Mouse (Mus musculus) heart, adult 8-10 months (tissue): Measurements from ENCODE around the gene Lrrc49. TPM values are rescaled to one million over a fixed set of nuclear protein-coding genes. Genes with fewer than 3 reads are reported as not detected.
A peak's percentile ranks its signal among the peaks of the same experiment; 100 is the strongest.

Experiments
- DNase-seq: peaks from one replicate; pipeline ENCODE4 v3.0.0; 2022; ENCODE audit warnings: low spot score
- total RNA-seq, 4 experiments: library from RNA; stranded (reverse); gene quantifications; 2 replicates each; pipeline ENCODE4 v1.2.4; 2022

Gene Lrrc49
- total RNA-seq, 4 experiments from 2014 or later, result 3.5 to 4.2 (median 3.8) TPM

GRCm38 (mm10) chr9:60599489-60599888 lies 88.5 kb downstream of the Lrrc49 start:
- peak; percentile 13 for DNase-seq

GRCm38 (mm10) chr9:60595406-60595805 lies 92.6 kb downstream of the Lrrc49 start:
- no peak for DNase-seq

DNA sequence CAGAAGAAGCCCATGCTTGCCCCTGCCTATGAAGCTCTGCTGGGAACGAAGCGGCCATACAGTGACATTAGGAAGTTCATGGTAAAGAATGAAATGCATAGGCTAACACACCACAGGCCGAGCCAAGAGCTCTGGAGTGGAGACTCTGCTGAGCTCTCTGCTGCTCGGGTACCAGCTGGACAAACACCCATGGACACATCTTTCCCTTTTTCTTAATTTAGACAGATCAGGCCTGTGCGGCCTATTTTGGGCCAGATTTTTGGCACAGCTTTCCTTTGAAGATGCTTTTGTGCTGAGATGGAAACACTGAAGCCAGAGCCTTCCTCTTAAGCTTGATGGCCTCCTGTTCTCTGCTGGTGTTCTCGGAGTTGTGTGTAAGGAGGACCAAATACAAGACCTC lies 95.0 kb downstream of the Lrrc49 start:
- no peak for DNase-seq

DNA sequence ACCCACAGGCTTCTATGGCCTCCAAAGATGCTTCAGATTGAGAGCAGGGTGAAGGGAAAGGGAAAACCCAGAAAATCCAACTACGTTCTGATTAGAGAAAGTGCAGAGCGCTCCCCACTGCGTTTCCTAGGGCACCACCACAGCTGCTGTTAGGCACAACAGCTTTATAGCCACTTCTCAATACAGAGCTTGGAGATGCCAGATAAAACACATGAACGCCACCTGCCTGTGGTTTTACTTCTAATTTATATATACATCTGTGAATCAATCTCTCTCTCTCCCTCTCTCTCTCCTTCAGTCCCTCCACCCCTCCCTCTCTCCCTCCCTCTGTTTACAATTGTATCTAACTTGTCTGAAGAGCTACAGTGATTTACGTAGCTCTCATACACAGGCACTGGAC lies 95.6 kb downstream of the Lrrc49 start:
- no peak for DNase-seq

GRCm38 (mm10) chr9:60590871-60591624 lies 96.9 kb downstream of the Lrrc49 start:
- DNase-seq, result no peak

- no peak for DNase-seq
Measured at GRCm38 (mm10) chr9:60588914-60589313, 99.0 kb downstream of the Lrrc49 start.

GRCm38 (mm10) chr9:60586920-60587319 lies 101.0 kb downstream of the Lrrc49 start:
- no peak for DNase-seq

DNA sequence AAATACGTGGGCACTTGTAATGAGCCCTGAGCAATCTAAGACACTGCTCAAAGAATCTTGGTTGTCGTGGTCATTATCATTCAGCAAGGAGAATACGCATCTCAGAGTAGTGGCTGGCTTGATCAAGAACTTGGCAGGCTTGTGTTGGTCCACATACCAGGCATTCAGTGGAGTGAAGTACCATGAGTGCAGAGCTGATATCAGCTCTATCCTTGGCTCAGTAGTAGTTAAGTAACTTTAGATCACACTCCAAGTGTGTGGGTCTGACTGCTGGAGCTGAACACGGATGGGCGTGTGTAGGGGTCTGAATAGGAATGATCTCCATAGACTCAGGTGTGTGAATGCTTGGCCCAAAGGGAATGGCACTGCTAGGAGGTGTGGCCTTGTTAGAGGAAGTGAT lies 102.8 kb downstream of the Lrrc49 start:
- no peak for DNase-seq

DNA sequence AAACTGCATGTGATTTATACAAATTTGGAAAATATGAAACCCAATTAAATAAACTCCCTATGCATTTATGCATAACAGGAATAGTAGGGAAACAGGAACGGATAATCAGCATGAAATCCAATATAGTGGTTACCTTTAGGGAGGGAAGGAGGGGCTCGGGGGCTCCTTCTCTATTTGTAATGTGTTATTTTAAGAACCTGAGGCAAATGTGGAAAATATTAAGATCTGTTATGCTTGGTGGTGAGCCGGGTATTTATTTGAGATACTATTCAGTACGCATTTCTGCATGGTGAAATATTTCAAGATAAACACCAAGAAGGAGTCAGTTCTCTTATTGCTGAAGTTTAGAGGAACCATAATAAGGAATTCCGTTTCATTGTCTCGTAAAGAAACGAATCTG lies 105.4 kb downstream of the Lrrc49 start:
- DNase-seq, result no peak

GRCm38 (mm10) chr9:60573011-60573410 lies 114.9 kb downstream of the Lrrc49 start:
- DNase-seq, result no peak

DNA sequence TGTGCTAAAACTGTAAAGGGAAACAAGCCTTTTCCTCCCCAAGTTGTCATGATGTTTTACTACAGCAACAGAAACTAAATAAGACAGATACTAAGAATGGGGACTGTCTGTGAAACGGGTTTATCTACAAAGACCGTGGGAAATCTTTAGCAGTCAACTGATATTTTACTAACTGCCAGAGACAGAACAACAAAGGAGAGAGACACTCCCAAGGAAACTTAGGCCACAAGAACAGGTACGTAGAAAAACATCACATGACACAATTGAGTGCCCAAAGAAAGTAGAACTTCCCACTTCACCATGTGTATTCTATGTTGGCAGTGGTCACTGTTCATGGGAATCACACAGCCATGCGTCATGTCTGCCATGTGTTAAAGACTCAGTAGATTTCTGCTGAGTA lies 116.2 kb downstream of the Lrrc49 start:
- DNase-seq, result no peak

DNA sequence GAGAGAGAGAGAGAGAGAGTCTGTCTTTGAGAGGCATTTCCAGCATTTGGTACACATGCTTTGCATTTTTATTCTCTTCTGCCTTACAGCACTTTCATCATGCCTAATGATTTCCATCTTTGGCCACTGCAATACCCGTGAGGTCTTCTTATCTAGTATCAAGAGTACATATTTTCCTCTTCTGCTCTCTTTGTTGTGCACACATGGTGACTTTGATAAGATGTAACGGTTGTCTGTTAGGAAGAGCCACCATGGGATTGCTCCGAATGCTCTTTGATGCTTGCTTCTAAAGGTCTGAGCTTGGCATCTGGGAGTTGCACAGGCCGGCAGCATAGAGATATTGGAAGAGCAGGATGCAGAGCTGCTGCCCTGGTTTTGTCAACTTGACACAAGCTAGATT lies 116.9 kb downstream of the Lrrc49 start:
- DNase-seq, result no peak

- DNase-seq, result no peak
Measured at GRCm38 (mm10) chr9:60569366-60569765, 118.6 kb downstream of the Lrrc49 start.

- DNase-seq, result no peak
Measured at GRCm38 (mm10) chr9:60563809-60564208, 124.1 kb downstream of the Lrrc49 start.

DNA sequence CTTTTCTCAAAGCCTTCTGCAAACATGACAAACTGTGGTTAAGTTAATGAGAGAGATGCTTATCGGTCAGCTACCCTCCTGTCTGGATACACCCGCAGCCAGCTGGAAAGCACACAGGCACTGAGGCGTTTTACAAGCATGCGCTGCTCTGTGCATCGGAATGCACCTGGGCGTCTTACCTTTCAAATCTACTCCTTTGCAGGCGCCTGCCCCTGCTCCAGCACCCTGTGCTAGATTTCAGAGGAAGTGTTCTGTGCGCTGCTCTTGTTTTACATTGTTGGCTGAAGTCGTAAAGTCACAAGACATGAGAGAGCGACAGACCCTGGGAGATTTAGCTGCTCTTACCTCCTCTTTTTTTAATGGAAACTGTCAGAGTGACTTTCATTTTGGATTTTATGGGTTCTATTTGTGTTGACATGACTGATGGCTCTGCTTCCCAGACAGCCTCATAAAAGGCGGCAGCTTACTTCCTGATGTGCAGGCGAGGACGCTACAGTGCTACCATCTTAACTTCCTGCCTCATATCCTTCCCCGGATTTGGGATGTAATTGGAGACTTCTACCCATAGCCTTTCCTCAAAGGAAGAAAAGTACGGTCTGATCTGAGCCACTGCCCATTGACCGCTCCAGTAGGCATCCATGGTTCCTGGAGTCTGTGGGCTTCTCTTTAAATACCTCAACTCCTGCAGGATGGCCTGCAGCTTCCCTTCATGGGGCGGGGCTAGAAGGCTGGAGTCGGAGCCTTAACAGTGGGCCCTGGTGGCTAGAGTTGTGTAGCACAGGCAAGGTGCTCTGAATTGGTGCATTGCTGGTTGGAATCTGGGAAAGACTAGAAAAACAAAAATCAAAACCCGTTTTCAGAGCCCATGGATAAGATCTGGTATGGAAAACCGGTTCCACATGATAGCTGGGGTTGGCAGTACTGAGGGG lies 125.3 kb downstream of the Lrrc49 start:
- DNase-seq, result no peak

DNA sequence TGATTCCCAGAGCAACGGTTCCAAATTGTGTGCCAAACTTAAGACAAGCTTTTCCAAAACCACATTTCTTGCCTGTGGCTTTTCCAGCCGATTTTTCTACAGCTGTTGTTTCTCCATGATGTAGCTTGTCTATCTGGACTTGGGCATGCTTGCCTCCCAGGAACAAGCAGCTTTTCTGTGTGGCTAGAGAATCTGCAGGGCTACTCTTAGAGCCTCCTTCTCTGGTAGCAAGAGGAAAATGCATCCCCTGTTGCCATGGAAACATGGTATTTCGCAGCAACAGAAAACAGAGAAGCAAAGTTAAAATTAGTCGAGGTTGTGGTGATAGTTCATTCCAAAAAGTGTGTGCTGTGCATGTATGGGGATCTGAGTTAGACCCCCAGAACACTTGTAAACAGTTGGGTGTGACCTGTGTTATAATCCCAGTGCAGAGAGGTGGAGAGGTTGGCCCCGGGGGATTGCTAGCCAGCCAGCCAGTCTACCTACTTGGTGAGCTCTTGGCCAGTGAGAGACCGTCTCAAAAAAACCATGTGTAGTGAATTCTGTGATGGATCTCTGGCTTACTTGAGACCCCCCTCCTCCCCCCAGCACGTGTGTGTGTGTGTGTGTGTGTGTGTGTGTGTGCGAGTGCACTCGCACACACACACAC lies 126.2 kb downstream of the Lrrc49 start:
- peak; percentile 6 for DNase-seq

GRCm38 (mm10) chr9:60558507-60558906 lies 129.5 kb downstream of the Lrrc49 start:
- no peak for DNase-seq

GRCm38 (mm10) chr9:60551238-60551637 lies 136.7 kb downstream of the Lrrc49 start:
- no peak for DNase-seq

GRCm38 (mm10) chr9:60548182-60548581 lies 139.8 kb downstream of the Lrrc49 start:
- DNase-seq, result peak; percentile 10

GRCm38 (mm10) chr9:60546169-60546568 lies 141.8 kb downstream of the Lrrc49 start:
- no peak for DNase-seq

GRCm38 (mm10) chr9:60545361-60546096 lies 142.4 kb downstream of the Lrrc49 start:
- no peak for DNase-seq
